9 mouse cellular contexts compared by ENCODE assay signal in genomic region chr7:141072017-141072745, GRCm38 (mm10). TPM values are rescaled to one million over a fixed set of nuclear protein-coding genes. Genes with fewer than 3 reads are reported as not detected.
A peak's percentile ranks its signal among the peaks of the same experiment; 100 is the strongest.
DNase-seq lines count a peak whose midpoint lies in the region; ATAC-seq and TF ChIP-seq lines count a peak whose summit lies in the region.
"Had no signal": no experiment of that assay in that cellular context is flagged by ENCODE, and none has a peak within 500 bp of the region (broad histone marks: within the 10 kb centered on the region; RNA-seq: fewer than 3 reads in every experiment).

No protein-coding gene starts in this region.

- peak; percentile 88 for TF ChIP-seq CTCF in liver, embryonic 14.5 days (IDR thresholded peaks at IDR 0.05; ENCODE audit: low read depth)

- no peaks in the 10 kb centered on the region for H3K9me3 ChIP-seq in hindbrain, embryonic 11.5 days (ENCODE audit: control insufficient read depth, low read length)
- no peaks in the 10 kb centered on the region for H3K9me3 ChIP-seq in hindbrain, embryonic 13.5 days
- H3K9me3 ChIP-seq in embryonic facial prominence, embryonic 11.5 days (replicated peaks; ENCODE audit: control insufficient read depth, low read length): no peaks in the 10 kb centered on the region
- no peaks in the 10 kb centered on the region for H3K9me3 ChIP-seq in liver, embryonic 14.5 days (ENCODE audit: control insufficient read depth, low read length)

- ATAC-seq in hindbrain, embryonic 11.5 days (ENCODE audit: low FRiP score): no peak
- no peak for ATAC-seq in hindbrain, embryonic 13.5 days (ENCODE audit: low FRiP score)
- ATAC-seq in CD4-positive, CD25-positive, alpha-beta regulatory T cell, adult 4 months: peak; percentile 89
- no peak for ATAC-seq in embryonic facial prominence, embryonic 11.5 days (replicated peaks; ENCODE audit: insufficient number of reproducible peaks, low FRiP score, low TSS enrichment, low read depth)
- no peak for ATAC-seq in liver, embryonic 14.5 days (ENCODE audit: insufficient read depth)

- WGBS in hindbrain, embryonic 11.5 days: 33% methylated on average over 23 of the region's 23 CpGs
- 32% methylated on average over 23 of the region's 23 CpGs for WGBS in hindbrain, embryonic 13.5 days
- 36% methylated on average over 23 of the region's 23 CpGs for WGBS in embryonic facial prominence, embryonic 11.5 days
- 11% methylated on average over 23 of the region's 23 CpGs for WGBS in liver, embryonic 14.5 days (ENCODE audit: insufficient replicate concordance)

- DNase-seq in hindbrain, embryonic 11.5 days (ENCODE audit: low spot score): peak; percentile 32
- DNase-seq in embryonic facial prominence, embryonic 11.5 days (ENCODE audit: low spot score): peak; percentile 32
- DNase-seq in liver, embryonic 14.5 days (ENCODE audit: low read depth in 3 of 3, low spot score in 3 of 3): no peak
- peak; percentile 54 to 70 for DNase-seq in thymus, adult 18-20 months
- DNase-seq in adrenal gland, adult 2 months: no peak
- DNase-seq in yolk sac, embryonic 10.5 days (ENCODE audit: low spot score): no peak

- no peaks in the 10 kb centered on the region for H3K36me3 ChIP-seq in hindbrain, embryonic 11.5 days (ENCODE audit: control insufficient read depth, insufficient read depth, low read length)
- H3K36me3 ChIP-seq in hindbrain, embryonic 13.5 days: peaks cover 19% of the 10 kb centered on the region
- H3K36me3 ChIP-seq in embryonic facial prominence, embryonic 11.5 days (replicated peaks; ENCODE audit: control insufficient read depth, insufficient read depth, low read depth, low read length): no peaks in the 10 kb centered on the region; the same call in 1 of the 2 replicates
- no peaks in the 10 kb centered on the region for H3K36me3 ChIP-seq in liver, embryonic 14.5 days (replicated peaks; ENCODE audit: control insufficient read depth, insufficient read depth, low read depth)

- H3K4me1 ChIP-seq in hindbrain, embryonic 11.5 days (replicated peaks; ENCODE audit: control insufficient read depth, insufficient read depth, low read length): no peaks in the 10 kb centered on the region
- peaks cover 26% of the 10 kb centered on the region for H3K4me1 ChIP-seq in hindbrain, embryonic 13.5 days (replicated peaks)
- peaks cover 3% of the 10 kb centered on the region; the same call in 1 of the 2 replicates for H3K4me1 ChIP-seq in embryonic facial prominence, embryonic 11.5 days (ENCODE audit: control insufficient read depth, insufficient read depth, low read length)
- H3K4me1 ChIP-seq in liver, embryonic 14.5 days (replicated peaks; ENCODE audit: control insufficient read depth in 2 of 2, insufficient read depth in 2 of 2, low read length in 1 of 2): no peaks in the 10 kb centered on the region

- no peak overlapping the region for H3K27ac ChIP-seq in hindbrain, embryonic 11.5 days (ENCODE audit: low read depth, low read length)
- H3K27ac ChIP-seq in hindbrain, embryonic 13.5 days: no peak overlapping the region
- H3K27ac ChIP-seq in embryonic facial prominence, embryonic 11.5 days (replicated peaks; ENCODE audit: low read depth, low read length): no peak overlapping the region
- no peak overlapping the region for H3K27ac ChIP-seq in liver, embryonic 14.5 days

- no peak for TF ChIP-seq EP300 in liver, embryonic 14.5 days (IDR thresholded peaks at IDR 0.05; ENCODE audit: low read depth)

- H3K4me2 ChIP-seq in hindbrain, embryonic 11.5 days (replicated peaks; ENCODE audit: low read depth, low read length): no peak overlapping the region
- H3K4me2 ChIP-seq in hindbrain, embryonic 13.5 days: no peak overlapping the region
- H3K4me2 ChIP-seq in embryonic facial prominence, embryonic 11.5 days (ENCODE audit: low read depth, low read length): no peak overlapping the region
- no peak overlapping the region for H3K4me2 ChIP-seq in liver, embryonic 14.5 days (ENCODE audit: low read depth)

- H3K4me3 ChIP-seq in hindbrain, embryonic 11.5 days (ENCODE audit: low read depth, low read length): no peak overlapping the region
- H3K4me3 ChIP-seq in hindbrain, embryonic 13.5 days: no peak overlapping the region
- H3K4me3 ChIP-seq in embryonic facial prominence, embryonic 11.5 days (ENCODE audit: low read depth, low read length): no peak overlapping the region
- H3K4me3 ChIP-seq in liver, embryonic 14.5 days (ENCODE audit: insufficient read depth in 1 of 2, low read depth in 2 of 2, low read length in 2 of 2): no peak overlapping the region

- H3K27me3 ChIP-seq in hindbrain, embryonic 11.5 days (ENCODE audit: control insufficient read depth, insufficient read depth, low read length): peaks cover 16% of the 10 kb centered on the region
- peaks cover 17% of the 10 kb centered on the region for H3K27me3 ChIP-seq in hindbrain, embryonic 13.5 days
- H3K27me3 ChIP-seq in embryonic facial prominence, embryonic 11.5 days (ENCODE audit: control insufficient read depth, insufficient read depth, low read length): peaks cover 11% of the 10 kb centered on the region
- H3K27me3 ChIP-seq in liver, embryonic 14.5 days (ENCODE audit: control insufficient read depth, insufficient read depth, low read length): peaks cover 37% of the 10 kb centered on the region

- no peak overlapping the region for H3K9ac ChIP-seq in hindbrain, embryonic 11.5 days (ENCODE audit: low read depth, low read length)
- no peak overlapping the region for H3K9ac ChIP-seq in hindbrain, embryonic 13.5 days
- H3K9ac ChIP-seq in embryonic facial prominence, embryonic 11.5 days (replicated peaks; ENCODE audit: low read length): no peak overlapping the region
- H3K9ac ChIP-seq in liver, embryonic 14.5 days (replicated peaks): no peak overlapping the region

RNA-seq across cellular contexts. Expression of gene Pkp3, which starts 5.8 kb away (rescaled TPM):
- 2.0 and 2.6 TPM in 2 replicates for polyA plus RNA-seq in hindbrain, embryonic 11.5 days (2014; fragmentation: Nextera tagmentation; extraction: Ambion mirVana)
- polyA plus RNA-seq in hindbrain, embryonic 13.5 days (2015; fragmentation: Nextera tagmentation; extraction: Ambion mirVana): 0.27 and 0.32 TPM in 2 replicates
- 100 to 1,000 TPM; 293 to 427 TPM for polyA plus RNA-seq in CD4-positive, CD25-positive, alpha-beta regulatory T cell, adult 4 months (2017; shearing (Covaris generic))
- polyA plus RNA-seq in embryonic facial prominence, embryonic 11.5 days (2014; fragmentation: Nextera tagmentation; extraction: Ambion mirVana): 3.1 and 3.5 TPM in 2 replicates
- polyA plus RNA-seq in liver, embryonic 14.5 days (2012; rRNA removed): 0.33 and 0.51 TPM in 2 replicates
- 0.36 and 0.80 TPM in 2 replicates for polyA plus RNA-seq in liver, embryonic 14.5 days (2014; fragmentation: Nextera tagmentation; extraction: Ambion mirVana)
- total RNA-seq in adrenal gland, adult 2 months (2021): 1 to 10 TPM in 1 of 2 experiments, under 1 TPM in 1; 0.89 to 1.5 TPM
- polyA plus RNA-seq in adrenal gland, adult 2 months (2012; rRNA removed): 0.68 and 1.4 TPM in 2 replicates

RNA-seq across cellular contexts. Expression of gene B4galnt4, which starts 11.3 kb away (rescaled TPM):
- 15.1 and 18.1 TPM in 2 replicates for polyA plus RNA-seq in hindbrain, embryonic 11.5 days (2014; fragmentation: Nextera tagmentation; extraction: Ambion mirVana)
- polyA plus RNA-seq in hindbrain, embryonic 13.5 days (2015; fragmentation: Nextera tagmentation; extraction: Ambion mirVana): 44.8 and 47.2 TPM in 2 replicates
- polyA plus RNA-seq in CD4-positive, CD25-positive, alpha-beta regulatory T cell, adult 4 months (2017; shearing (Covaris generic)): 1 to 10 TPM; 6.6 to 7.8 TPM
- polyA plus RNA-seq in embryonic facial prominence, embryonic 11.5 days (2014; fragmentation: Nextera tagmentation; extraction: Ambion mirVana): 15.8 and 19.4 TPM in 2 replicates
- 0.64 and 0.84 TPM in 2 replicates for polyA plus RNA-seq in liver, embryonic 14.5 days (2012; rRNA removed)
- 0.39 and 0.68 TPM in 2 replicates for polyA plus RNA-seq in liver, embryonic 14.5 days (2014; fragmentation: Nextera tagmentation; extraction: Ambion mirVana)
- total RNA-seq in adrenal gland, adult 2 months (2021): 1 to 10 TPM; 1.4 to 3.0 TPM
- polyA plus RNA-seq in adrenal gland, adult 2 months (2012; rRNA removed): 1.7 and 5.1 TPM in 2 replicates

RNA-seq across cellular contexts. Expression of gene Sigirr, which starts 28.2 kb away (rescaled TPM):
- polyA plus RNA-seq in hindbrain, embryonic 11.5 days (2014; fragmentation: Nextera tagmentation; extraction: Ambion mirVana): 1.0 and 2.1 TPM in 2 replicates
- polyA plus RNA-seq in hindbrain, embryonic 13.5 days (2015; fragmentation: Nextera tagmentation; extraction: Ambion mirVana): 1.7 and 2.9 TPM in 2 replicates
- polyA plus RNA-seq in CD4-positive, CD25-positive, alpha-beta regulatory T cell, adult 4 months (2017; shearing (Covaris generic)): 100 to 1,000 TPM; 202 to 308 TPM
- polyA plus RNA-seq in embryonic facial prominence, embryonic 11.5 days (2014; fragmentation: Nextera tagmentation; extraction: Ambion mirVana): 1.6 and 1.8 TPM in 2 replicates
- polyA plus RNA-seq in liver, embryonic 14.5 days (2012; rRNA removed): 9.8 and 10.8 TPM in 2 replicates
- 16.0 and 18.4 TPM in 2 replicates for polyA plus RNA-seq in liver, embryonic 14.5 days (2014; fragmentation: Nextera tagmentation; extraction: Ambion mirVana)
- total RNA-seq in adrenal gland, adult 2 months (2021): 1 to 10 TPM; 2.8 to 5.3 TPM
- polyA plus RNA-seq in adrenal gland, adult 2 months (2012; rRNA removed): 6.7 and 8.7 TPM in 2 replicates

RNA-seq across cellular contexts. Expression of gene Gm17387, which starts 43.2 kb away (rescaled TPM):
- not detected in 2 replicates for polyA plus RNA-seq in hindbrain, embryonic 11.5 days (2014; fragmentation: Nextera tagmentation; extraction: Ambion mirVana)
- polyA plus RNA-seq in hindbrain, embryonic 13.5 days (2015; fragmentation: Nextera tagmentation; extraction: Ambion mirVana): not detected in 2 replicates
- polyA plus RNA-seq in CD4-positive, CD25-positive, alpha-beta regulatory T cell, adult 4 months (2017; shearing (Covaris generic)): not detected
- not detected in 2 replicates for polyA plus RNA-seq in embryonic facial prominence, embryonic 11.5 days (2014; fragmentation: Nextera tagmentation; extraction: Ambion mirVana)
- not detected in 2 replicates for polyA plus RNA-seq in liver, embryonic 14.5 days (2012; rRNA removed)
- polyA plus RNA-seq in liver, embryonic 14.5 days (2014; fragmentation: Nextera tagmentation; extraction: Ambion mirVana): not detected in 2 replicates
- total RNA-seq in adrenal gland, adult 2 months (2021): not detected
- not detected in 2 replicates for polyA plus RNA-seq in adrenal gland, adult 2 months (2012; rRNA removed)
- polyA plus RNA-seq: lung, embryonic 16.5 days had no signal

RNA-seq across cellular contexts. Expression of gene Ano9, which starts 45.4 kb away (rescaled TPM):
- 0.48 and 0.70 TPM in 2 replicates for polyA plus RNA-seq in hindbrain, embryonic 11.5 days (2014; fragmentation: Nextera tagmentation; extraction: Ambion mirVana)
- 0.09 TPM in 1 of 2 replicates, not detected in the other for polyA plus RNA-seq in hindbrain, embryonic 13.5 days (2015; fragmentation: Nextera tagmentation; extraction: Ambion mirVana)
- not detected for polyA plus RNA-seq in CD4-positive, CD25-positive, alpha-beta regulatory T cell, adult 4 months (2017; shearing (Covaris generic))
- 1.2 and 1.3 TPM in 2 replicates for polyA plus RNA-seq in embryonic facial prominence, embryonic 11.5 days (2014; fragmentation: Nextera tagmentation; extraction: Ambion mirVana)
- polyA plus RNA-seq in liver, embryonic 14.5 days (2012; rRNA removed): 0.30 and 0.53 TPM in 2 replicates
- polyA plus RNA-seq in liver, embryonic 14.5 days (2014; fragmentation: Nextera tagmentation; extraction: Ambion mirVana): 0.24 and 0.27 TPM in 2 replicates
- total RNA-seq in adrenal gland, adult 2 months (2021): under 1 TPM in 1 of 2 experiments, not detected in 1; 0.17 TPM
- polyA plus RNA-seq in adrenal gland, adult 2 months (2012; rRNA removed): 0.17 and 0.25 TPM in 2 replicates

Comparison
In these comparisons a context has a peak if more than half of its experiments do, and no peak if none do; other contexts are left out.
1. DNase-seq: peak in hindbrain, embryonic 11.5 days (single experiment), embryonic facial prominence, embryonic 11.5 days (single experiment) and thymus, adult 18-20 months (2 of 2); none in liver, embryonic 14.5 days (0 of 3), adrenal gland, adult 2 months (single experiment) and yolk sac, embryonic 10.5 days (single experiment).
2. RNA of gene Pkp3, which starts 5.8 kb away (polyA plus RNA-seq): 293 to 427 TPM in CD4-positive, CD25-positive, alpha-beta regulatory T cell, adult 4 months; 3.1 to 3.5 TPM in embryonic facial prominence, embryonic 11.5 days, 2.0 to 2.6 TPM in hindbrain, embryonic 11.5 days, 0.68 to 1.4 TPM in adrenal gland, adult 2 months, 0.33 to 0.80 TPM in liver, embryonic 14.5 days and 0.27 to 0.32 TPM in hindbrain, embryonic 13.5 days; every median in the first group is over 10 times any median in the second.
3. RNA of gene Sigirr, which starts 28.2 kb away (polyA plus RNA-seq): 202 to 308 TPM in CD4-positive, CD25-positive, alpha-beta regulatory T cell, adult 4 months; 9.8 to 18.4 TPM in liver, embryonic 14.5 days, 6.7 to 8.7 TPM in adrenal gland, adult 2 months, 1.7 to 2.9 TPM in hindbrain, embryonic 13.5 days, 1.6 to 1.8 TPM in embryonic facial prominence, embryonic 11.5 days and 1.0 to 2.1 TPM in hindbrain, embryonic 11.5 days; every median in the first group is over 10 times any median in the second.